Mouse (Mus musculus): ENCODE measurements around the gene Rars.
"Not testable (repeated sequence)": the region's sequence is repeated elsewhere in the genome, so short reads cannot be mapped to it uniquely, and the experiment has no call there.

Rars gene

DNA sequence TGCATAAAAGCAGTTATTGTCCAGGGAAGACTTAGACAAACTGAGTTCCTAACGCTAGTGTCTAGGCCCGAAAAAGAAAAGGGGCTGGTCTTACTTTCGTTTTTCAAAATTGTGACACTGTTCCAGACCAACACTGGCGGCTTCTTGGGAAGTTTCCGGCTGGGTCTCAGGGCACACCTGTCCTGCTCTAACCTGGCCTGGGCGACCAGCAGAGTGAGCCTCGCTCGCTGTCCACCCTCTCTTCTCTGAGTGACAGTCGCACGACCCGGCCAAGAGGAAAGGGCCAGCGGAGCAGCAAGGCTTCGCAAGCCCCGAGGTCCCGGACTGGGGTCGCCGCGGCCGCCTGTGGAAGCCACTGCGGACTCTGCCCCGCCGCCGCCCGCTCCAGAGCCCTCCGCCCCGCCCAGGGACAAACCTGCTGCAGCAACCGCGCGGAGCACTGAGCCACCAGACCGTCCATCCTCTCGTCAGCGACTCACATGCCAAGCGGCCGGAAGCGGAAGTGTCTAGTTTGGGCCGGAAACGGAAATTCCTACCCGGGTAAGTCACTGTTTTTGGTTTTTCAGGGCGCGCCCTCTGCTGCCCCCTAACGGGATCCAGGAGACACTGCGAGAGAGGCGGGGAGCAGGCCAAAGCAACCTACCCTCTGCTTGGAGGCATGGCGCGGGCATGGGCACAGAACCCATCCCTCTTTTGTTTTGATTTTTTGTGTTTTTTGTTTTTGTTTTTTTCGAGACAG lies at the start of gene Rars:
Gene Rars (minus strand): TSS at position 485 of the 739 bp plus-strand sequence.
- DNase-seq = peak; percentile 90

DNA sequence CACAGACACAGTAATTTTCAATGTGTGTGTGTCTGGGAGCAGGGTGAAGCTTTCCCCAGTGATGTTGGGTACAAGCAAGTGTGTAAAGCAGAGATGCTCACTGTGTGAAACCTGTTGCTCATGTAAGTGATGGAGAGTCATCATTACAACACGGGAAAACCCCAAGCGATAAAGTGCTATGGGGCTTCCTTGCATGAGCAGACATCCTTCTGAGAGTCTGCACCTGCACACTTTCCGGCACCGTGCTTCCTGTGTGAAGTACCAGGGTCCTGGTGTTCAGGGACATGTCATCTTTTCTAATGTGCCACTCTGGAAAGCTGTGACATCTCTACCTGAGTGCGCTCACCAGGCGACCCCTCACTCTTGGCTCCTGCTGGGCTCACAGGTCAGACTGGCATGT lies 48.5 kb upstream of the Rars start:
- no peak for DNase-seq

DNA sequence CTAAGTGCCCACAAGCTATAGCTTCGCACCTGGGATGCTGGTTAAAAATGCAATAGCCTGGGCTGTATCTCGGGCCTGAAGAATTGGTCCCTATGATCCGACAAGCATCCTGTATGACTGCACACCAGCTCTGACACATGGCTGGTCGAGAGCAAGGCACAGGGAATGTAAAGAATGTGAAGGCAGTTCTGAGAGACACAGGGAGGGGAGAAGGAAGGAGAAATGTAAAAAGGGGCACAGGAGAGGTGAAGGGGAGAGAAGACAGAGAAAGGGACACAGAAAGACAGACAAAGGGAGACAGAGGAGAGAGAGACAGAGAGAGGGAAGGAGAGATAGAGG lies 44.2 kb upstream of the Rars start:
- DNase-seq = no peak

DNA sequence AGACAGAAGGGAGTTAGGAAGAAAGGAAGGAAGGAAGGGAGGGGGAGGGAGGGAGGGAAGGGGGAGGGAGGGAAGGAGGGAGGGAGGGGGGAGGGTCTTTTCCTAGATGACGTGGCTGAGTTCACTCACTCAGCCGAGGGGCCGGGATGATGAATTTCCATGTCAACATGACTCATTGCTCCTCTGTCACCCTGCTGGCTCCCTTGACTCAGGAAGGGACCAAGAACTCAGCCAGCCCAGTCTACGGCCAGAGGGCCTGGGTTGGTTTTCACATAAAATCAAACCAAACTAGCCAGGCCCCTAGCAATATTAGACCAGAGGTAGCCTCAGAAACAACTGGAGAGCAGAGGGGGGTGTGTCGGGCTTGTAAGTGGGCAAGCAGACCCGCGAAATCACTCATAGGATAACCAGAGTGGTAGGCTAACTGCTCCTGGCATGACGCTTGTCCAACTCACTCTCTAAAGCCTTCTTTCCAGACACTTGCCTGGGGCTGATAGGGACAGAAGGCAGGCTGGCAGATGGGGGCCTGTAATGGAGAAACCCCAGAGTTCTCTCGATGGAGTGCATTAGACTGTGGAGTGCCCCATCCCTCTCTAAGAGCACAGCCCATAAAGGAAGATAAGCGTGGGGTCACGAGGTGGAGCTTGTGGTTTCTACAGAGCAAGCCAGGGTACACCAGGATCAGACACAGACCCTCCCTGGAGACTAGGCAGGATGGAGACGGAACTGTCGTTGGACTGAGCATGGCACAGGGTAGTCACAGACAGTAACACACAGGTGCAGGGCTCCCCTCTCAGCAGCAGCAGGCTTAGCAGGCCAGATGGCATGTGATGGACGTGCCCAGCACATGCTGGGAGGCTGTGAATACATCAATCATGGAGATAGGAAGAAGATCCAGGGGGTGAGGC lies 43.6 kb upstream of the Rars start:
- DNase-seq = no peak

DNA sequence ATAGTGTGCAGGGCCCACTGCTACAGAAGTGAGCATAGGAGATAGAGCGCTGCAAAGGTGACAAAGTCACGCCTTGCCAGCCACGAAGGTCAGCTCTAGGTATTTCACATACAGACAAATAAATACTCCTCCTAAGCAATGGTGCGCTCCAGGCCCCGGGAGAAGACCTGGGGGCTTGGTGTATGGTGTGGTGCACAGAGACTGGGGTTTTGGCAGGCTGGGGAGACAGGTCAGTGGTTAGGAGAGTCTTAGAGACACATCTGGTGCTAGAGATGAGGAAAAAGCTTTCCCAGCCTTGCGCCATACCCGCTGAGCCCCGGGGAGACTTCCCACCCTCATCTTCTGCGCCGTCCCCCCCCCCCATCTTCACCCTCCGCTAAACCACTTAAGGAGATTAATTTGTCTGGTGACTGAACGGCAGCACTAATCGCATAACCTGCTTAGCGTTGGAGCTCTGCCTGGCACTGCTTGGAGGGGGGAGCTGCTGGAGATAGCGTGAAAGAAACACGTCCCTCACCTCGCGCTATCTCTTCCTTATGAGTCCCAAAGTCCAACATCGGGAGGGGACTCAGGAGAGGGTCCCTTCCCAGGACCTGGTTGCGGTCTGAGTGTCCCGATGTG lies 39.4 kb upstream of the Rars start:
- DNase-seq = no peak

DNA sequence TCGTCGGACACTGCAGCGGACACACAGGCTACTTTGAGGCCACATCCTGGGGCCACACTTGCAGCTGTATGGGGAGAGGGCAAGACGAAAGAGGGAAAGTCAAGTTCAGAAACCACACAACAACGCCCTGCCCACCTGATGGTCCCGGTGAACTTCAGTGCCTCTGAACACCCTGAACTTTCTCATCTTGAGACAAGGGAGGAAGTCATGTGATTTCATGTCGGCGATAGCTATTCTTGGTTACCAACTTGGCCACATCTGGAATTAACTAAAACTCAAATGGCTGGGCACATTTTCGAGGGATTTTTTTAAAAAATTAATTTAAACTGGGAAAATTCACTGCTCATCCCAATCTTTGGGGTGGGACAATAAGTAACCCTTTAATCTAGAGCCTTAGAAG lies 36.7 kb upstream of the Rars start:
- DNase-seq = no peak

DNA sequence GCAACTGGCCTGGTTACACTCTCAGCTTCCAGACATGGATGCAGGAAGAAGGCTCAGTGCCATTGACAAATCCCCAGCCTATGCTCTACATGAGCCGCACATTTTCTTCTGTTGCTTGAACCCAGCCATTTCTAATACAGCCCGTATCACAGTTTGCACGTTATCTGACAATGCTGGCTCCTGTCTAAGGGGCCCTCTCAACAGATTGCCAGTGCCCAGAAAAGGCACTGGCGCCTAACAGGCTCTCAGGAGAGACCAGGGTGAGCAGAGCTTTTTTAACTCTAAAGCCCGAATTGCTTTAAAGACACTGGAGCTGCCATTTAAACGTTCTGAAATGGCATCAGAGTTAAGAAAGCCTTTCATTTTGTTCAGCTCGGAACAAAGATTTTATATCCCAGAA lies 31.8 kb upstream of the Rars start:
- no peak for DNase-seq

DNA sequence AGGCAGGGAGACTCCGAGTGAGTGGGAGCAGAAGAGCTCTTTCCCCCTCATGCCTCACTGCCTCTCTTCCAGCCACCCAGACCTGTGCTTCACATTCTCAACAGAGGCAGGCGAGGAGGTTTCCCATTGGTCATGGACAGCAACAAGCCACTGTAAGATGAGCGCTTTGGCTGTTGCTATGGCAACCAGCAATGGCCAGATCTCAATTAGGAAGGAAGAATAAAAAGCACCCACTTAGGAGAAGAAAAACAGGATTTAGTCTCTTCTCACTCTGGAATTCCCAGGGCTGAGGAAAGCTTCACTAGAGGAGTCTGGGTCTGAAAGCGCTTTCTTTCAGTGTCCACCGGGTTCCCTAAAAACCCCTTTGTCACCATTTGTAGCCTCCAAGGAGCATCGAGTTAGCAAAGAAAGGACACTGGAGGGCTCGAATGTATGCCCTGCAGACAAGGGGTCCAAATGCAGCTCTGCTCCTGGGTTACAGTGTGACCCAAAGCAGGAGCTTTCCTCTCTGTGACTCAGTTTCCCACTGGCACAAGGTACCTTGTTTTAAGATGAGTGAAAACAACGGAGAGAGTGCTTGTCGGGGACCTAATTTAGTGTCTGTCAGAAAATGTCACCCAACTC lies 30.8 kb upstream of the Rars start:
- DNase-seq = no peak

DNA sequence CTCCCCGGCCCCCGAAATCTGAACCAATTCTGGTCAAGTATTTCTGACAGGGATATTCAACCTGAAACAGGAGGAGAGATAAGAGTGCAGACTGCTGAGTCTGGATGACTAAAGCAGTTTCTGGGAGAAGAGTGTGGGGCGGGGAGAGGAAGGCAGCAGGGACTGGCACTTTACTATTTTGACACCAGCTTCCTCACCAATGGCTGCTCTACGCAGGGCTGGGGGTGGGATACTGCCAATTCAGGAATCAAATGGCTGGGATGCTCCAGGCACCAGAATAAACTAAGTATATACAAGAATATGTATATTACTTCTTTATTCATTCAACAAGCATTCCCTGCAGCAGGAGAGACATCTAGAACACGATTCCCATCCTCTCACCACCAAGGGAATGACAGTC lies 29.3 kb upstream of the Rars start:
- no peak for DNase-seq

DNA sequence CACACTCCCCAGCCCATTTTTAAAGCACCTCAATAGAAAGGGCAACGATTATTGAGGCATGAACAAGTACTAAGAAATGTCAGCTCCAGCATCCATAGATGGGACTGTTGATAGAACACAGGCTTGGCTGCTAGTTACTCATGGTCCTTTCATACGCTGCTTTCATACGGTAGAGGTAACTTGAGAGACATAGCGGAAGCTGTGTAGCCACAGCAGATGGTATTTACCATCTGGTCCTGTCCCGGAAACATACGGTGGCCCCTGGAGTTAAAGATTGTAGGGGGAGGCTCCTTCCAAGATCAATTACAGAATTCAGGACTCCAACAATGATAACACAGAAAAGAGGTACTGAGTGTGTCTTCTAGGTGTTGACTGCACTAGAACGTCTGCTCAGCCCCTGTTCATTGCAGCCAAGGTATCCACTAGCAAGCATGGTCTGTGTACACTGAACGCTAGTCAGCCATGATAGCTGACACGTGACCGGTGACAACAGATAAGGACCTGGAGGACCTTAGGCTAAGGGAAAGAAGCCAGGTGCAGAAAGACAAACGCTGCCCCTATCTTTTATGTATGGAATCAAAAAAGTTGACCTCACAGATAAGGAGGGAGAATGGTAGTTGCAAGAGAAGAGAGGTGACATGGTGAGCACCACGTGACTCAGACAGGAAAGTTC lies 23.2 kb upstream of the Rars start:
- DNase-seq = no peak

DNA sequence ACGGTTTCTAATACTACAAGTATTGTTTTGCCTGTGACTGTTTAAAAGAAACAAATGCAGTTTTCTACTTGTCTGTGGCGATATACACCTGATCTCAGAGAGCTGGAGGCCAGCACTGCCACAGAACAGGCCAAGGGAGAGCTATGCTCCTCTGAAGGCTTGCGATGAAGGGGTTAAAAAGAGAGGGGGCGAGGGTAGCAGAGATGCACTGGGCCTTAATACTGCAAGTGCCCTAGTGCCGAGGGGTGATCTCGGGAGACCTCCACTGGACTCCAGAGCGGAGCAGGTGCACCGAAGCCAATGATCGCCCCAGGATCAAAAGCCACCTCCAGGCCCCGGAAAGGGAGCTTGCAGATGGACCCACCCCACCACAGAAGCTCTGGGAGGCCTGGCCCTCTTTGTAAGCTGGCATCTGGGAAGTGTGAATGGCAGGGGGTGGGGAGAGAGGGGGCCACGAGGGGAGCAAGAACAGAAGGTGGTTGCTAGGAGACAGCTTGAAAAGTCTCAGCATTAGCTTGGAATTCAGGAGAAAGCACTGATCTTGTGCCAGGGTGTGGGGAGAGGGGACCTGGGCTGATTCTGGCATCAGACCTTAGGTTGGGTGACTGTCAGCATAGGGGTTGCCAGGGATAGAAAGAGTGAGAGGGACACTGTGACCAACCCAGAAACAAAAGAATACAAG lies 22.2 kb upstream of the Rars start:
- no peak for DNase-seq

DNA sequence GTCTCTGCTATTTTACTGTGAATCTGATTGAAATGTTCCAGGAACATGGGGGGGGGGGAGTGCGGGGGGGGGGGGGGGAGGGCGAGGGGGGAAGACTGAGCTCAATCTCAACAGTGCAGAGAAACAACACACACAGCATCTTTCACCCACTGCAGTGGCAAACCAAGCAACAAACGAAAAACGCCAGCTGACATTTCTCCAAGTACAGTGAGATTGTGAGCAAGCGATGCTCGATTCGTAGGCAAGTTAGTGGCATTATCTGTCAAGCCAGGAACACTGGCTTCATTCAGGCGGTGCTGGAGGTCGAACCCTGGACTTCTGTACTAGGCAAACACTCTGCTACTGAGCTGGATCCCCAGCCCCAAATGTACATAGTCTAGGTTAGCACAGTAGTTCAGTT lies 21.3 kb upstream of the Rars start:
- no peak for DNase-seq

DNA sequence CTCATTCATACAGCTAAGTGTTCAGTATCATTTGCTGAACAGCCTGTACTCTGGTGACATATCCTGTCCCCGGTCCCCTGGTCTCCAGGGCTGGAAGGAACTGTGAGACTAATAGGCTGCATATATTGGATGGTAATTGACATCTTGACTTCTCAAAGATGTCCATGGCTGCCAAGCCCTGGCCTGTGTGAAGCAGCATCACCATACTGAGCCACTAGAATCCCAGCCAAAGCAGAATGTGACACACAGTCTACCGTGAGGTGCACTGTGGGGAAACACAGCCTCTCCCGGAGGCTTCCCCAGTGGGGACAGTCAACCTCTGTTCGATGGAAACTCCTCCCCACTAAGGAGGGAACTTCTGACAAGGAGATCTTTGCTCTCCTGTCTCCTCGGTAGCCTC lies 20.6 kb upstream of the Rars start:
- DNase-seq = no peak

DNA sequence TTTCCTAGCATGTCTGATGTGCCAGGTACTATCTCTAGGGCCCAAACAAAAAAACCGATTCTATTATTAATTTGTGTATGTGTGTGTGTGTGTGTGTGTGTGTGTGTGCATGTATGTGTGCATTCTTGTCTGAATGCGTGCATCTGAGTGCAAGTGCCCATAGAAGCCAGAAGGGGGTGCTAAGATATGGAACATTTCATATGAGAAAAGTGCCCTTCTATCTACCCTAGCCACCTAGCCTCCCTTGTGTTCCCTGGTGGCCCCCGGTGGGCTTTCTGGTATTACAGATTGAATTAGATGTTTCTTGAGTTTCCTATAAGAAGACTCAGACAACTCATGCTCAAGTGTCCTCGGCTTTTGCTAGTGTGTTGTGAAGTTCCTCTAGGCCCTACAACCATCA lies 19.3 kb upstream of the Rars start:
- no peak for DNase-seq

DNA sequence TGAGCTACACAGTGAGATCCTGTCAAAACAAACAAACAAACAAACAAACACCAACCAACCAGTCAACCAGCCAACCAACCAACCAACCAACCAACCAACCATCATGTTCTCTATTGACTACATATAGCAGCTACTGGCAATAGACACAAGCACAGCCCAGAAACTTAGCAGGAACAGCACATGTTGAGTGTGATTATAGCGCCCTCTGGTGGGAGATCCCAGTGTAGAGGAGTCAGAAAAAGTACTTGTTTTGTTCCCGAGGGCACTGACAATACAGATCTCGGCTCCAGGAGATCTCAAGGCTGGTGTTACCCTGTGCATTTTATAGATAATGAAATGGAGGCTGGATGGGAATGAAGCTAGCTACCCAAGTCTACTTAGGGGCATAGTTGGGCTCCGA lies 18.4 kb upstream of the Rars start:
- DNase-seq = no peak

DNA sequence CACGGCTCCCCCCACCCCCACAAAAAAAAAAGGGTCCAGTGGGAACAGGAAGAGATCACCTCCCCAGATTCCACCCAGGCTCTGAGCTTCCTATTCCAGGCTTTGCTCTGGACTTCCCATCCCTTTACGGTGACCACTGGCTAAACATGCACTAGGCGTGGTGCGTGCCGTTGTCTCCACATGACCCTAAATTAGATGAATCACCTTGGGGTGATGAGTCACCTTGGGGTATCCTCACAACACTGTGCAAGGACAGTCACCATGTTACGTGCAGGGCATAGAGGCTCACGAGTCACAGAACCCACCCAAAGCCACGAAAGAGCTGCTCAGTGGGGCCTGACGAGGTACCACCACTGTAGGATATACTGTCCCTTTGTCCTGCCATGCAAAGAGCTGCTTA lies 10.0 kb upstream of the Rars start:
- no peak for DNase-seq

DNA sequence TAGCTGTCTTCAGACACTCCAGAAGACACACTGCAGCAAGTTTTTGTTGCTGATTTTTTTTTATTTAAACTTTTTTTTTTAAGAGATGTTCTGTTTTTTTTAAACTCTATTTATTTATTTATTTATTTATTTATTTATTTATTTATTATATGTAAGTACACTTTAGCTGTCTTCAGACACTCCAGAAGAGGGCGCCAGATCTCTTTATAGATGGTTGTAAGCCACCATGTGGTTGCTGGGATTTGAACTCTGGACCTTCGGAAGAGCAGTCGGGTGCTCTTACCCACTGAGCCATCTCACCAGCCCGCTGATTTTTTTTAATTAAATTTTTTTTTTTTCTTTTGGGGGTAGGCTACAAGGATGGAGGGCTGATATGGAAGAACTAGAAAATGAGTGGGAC lies 8.3 kb upstream of the Rars start:
- DNase-seq = not testable (repeated sequence)

DNA sequence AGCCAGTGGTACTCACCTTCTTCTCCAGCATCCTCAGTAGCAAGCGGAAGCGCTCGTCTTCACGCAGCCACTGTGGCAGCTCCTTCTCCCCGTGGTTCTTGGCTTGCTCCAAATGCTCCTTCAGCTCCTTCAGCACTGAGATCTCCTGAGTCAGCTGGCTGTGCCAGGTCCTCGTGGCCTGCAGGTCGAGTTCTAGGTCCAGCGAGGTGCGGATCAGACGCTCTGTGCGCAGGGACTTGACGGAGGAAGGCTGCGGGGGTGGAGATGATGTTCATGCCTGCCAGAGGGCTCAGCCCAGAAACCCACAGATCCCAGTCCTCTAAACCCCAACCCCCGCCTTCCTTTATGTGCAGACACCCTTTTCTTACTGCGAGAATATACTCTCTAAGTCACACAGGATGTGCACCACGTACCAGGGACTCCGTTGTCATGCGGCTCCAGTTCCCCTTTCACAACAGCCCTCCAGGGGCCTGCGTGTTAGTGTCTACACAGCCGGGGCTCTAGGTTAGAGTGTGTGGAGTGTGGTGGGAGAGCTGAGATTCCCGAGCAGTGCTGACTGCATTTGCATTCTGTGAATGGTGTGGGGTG lies 7.5 kb upstream of the Rars start:
- DNase-seq = no peak

DNA sequence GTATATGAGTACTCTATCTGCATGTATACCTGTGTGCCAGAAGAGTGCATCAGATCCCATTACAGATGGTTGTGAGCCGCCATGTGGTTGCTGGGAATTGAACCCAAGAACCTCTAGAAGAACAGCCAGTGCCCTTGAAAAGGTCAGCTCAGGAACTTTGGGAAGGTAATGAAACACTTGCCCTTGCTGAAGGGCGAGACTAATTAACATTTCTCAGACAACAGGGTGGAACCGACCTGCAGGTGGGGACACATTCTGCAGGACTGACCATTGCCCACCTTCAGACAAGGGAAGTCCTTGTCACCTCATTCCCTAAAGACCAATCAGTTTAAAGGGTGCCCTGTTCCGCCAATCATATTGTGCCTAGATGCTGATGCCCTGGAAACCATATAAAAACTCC lies 6.5 kb upstream of the Rars start:
- not testable (repeated sequence) for DNase-seq

DNA sequence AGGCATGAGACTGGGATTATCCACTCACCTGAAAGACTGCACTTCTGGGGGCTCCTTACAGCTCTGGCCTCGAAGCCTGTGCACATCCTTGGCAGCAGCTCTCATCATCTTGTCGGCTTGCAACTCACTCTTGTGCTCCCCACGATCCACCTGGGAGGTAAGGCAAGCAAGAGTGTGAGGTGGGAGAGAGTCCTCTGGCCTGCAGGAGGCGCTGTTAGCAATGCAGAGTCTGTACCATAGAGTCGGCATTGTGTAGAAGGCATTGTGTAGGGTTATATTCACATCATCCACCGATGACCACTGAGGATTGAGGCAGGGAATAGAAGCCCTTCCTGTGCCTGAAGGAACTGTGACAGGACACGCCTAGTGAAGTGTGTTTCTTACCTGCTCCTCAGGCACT lies 6.0 kb upstream of the Rars start:
- DNase-seq = no peak

DNA sequence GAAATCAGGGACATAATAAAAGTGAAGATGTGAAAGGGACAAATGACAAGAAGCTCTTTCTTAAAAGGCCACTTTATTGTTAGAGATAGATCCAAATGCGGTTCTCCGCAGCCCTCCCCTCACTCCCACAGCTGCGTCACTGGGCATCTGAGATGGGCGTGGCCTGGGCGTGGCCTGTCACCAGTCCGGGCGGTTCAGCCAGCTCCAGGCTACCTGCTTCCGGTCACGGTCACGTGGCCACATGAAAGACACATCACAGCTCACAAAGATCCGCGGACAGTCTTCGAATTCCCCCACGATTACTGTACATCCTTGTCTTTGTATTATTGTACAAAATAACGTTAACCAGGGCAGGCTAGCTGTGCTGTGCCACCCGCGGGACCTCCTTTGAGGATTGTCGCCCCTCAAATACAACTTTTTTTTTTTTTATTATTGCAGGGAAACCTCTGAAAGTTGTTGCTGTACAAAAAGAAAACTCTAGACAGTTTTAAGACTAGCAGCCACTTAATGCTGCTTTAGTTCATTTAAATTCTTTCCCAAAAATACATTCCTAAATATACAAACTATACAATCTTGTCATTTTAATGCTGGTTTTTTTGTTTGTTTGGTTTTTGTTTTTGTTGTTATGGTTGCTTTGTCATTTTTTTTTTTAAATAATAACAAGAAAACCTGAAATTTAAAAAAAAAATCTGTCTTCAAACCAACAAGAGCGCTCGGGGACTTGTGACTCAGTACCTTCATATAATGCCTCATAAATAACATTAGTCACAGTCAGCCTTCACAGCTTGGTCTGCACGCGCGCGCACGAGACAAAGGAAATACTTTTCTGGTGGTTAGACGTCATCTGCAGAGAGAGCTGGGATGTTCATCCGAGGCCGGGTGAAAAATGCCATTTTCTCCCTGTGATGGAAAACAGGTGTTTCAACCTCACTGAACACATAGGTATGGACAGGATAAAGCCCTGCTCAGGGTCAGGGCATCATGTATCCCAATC lies 4.3 kb upstream of the Rars start:
- DNase-seq = peak; percentile 87
